9 mouse cellular contexts compared by ENCODE assay signal in the genomic region with DNA sequence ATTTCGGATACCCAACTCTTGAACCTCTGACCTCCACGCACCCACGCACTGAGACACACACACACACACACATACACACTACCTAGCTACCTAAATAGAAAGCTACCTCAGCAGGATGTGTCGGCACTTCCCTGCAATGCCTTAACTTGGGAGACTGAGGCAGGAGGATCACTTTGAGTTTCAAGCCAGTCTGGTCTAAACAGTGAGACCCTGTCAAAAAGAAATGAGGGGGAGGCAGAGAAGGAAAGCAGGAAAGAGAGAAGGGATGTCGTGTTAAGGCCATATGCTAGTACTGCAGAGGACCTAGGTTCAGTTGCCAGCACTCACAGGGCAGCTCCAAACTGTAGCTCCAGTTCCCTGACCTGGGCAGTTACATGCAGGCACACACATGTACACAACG. TPM values are rescaled to one million over a fixed set of nuclear protein-coding genes. Genes with fewer than 3 reads are reported as not detected.
DNase-seq lines count a peak whose midpoint lies in the region; ATAC-seq and TF ChIP-seq lines count a peak whose summit lies in the region.
"Had no signal": no experiment of that assay in that cellular context is flagged by ENCODE, and none has a peak within 500 bp of the region (broad histone marks: within the 10 kb centered on the region; RNA-seq: fewer than 3 reads in every experiment).

No protein-coding gene starts in this region.

- H3K4me3 ChIP-seq in heart, embryonic 16.5 days (ENCODE audit: low read length), result no peak overlapping the region
- H3K4me3 ChIP-seq in heart, adult 2 months, result no peak overlapping the region
- H3K4me3 ChIP-seq in stomach, embryonic 14.5 days (ENCODE audit: low read depth, low read length), result no peak overlapping the region
- no peak overlapping the region for H3K4me3 ChIP-seq in stomach, postnatal 0 days (ENCODE audit: low read depth, low read length)
- H3K4me3 ChIP-seq in embryonic facial prominence, embryonic 14.5 days (ENCODE audit: low read depth, low read length), result no peak overlapping the region

- no peaks in the 10 kb centered on the region for H3K27me3 ChIP-seq in heart, embryonic 16.5 days (ENCODE audit: control insufficient read depth, insufficient read depth, low read length)
- H3K27me3 ChIP-seq in heart, adult 2 months (ENCODE audit: control insufficient read depth, insufficient read depth, low read length), result no peaks in the 10 kb centered on the region
- no peaks in the 10 kb centered on the region for H3K27me3 ChIP-seq in stomach, embryonic 14.5 days (ENCODE audit: control insufficient read depth, insufficient read depth, low read length)
- H3K27me3 ChIP-seq in stomach, postnatal 0 days (ENCODE audit: control insufficient read depth, insufficient read depth, low read length), result no peaks in the 10 kb centered on the region
- no peaks in the 10 kb centered on the region for H3K27me3 ChIP-seq in embryonic facial prominence, embryonic 14.5 days (replicated peaks; ENCODE audit: control insufficient read depth, insufficient read depth, low read length)
- H3K27me3 ChIP-seq: limb, embryonic 15.5 days had no signal

- no peak overlapping the region for H3K9ac ChIP-seq in heart, embryonic 16.5 days (ENCODE audit: low read length)
- H3K9ac ChIP-seq in heart, adult 2 months (ENCODE audit: low read depth, low read length), result no peak overlapping the region
- no peak overlapping the region for H3K9ac ChIP-seq in stomach, embryonic 14.5 days (replicated peaks; ENCODE audit: low read depth, low read length)
- H3K9ac ChIP-seq in stomach, postnatal 0 days (ENCODE audit: low read length), result no peak overlapping the region
- no peak overlapping the region for H3K9ac ChIP-seq in embryonic facial prominence, embryonic 14.5 days (ENCODE audit: low read depth, low read length)
- H3K9ac ChIP-seq: limb, embryonic 15.5 days had no signal

- no peak for ATAC-seq in heart, embryonic 16.5 days (replicated peaks; ENCODE audit: extremely low read depth, insufficient read depth, low FRiP score)
- ATAC-seq in stomach, embryonic 14.5 days (ENCODE audit: insufficient number of reproducible peaks, insufficient read depth, low FRiP score, low read depth), result no peak
- ATAC-seq in stomach, postnatal 0 days (ENCODE audit: low FRiP score, low TSS enrichment), result no peak
- ATAC-seq in embryonic facial prominence, embryonic 14.5 days (ENCODE audit: low read depth), result no peak

- H3K79me2 ChIP-seq in heart, adult 2 months (replicated peaks; ENCODE audit: control insufficient read depth, insufficient read depth, low read length), result no peaks in the 10 kb centered on the region; the same call in 1 of the 2 replicates

- intact Hi-C loops in heart, adult 2 months (cut with DNase I), result no loop called here

- H3K4me1 ChIP-seq in heart, embryonic 16.5 days (ENCODE audit: control insufficient read depth, insufficient read depth, low read length), result peaks cover 42% of the 10 kb centered on the region
- H3K4me1 ChIP-seq in heart, adult 2 months (ENCODE audit: control insufficient read depth, insufficient read depth, low read length), result peaks cover 13% of the 10 kb centered on the region
- H3K4me1 ChIP-seq in stomach, embryonic 14.5 days (ENCODE audit: control insufficient read depth, insufficient read depth, low read length), result peaks cover 30% of the 10 kb centered on the region
- peaks cover 12% of the 10 kb centered on the region for H3K4me1 ChIP-seq in stomach, postnatal 0 days (replicated peaks; ENCODE audit: control insufficient read depth, insufficient read depth)
- H3K4me1 ChIP-seq in embryonic facial prominence, embryonic 14.5 days (ENCODE audit: control insufficient read depth, insufficient read depth, low read length), result peaks cover 26% of the 10 kb centered on the region

- no peak for TF ChIP-seq POLR2A in heart, adult 2 months (IDR thresholded peaks at IDR 0.05; ENCODE audit: insufficient read depth, low read depth, low read length)

- no peak for TF ChIP-seq EP300 in heart, adult 2 months (IDR thresholded peaks at IDR 0.05; ENCODE audit: insufficient read depth, low read depth, low read length)
- no peak for TF ChIP-seq EP300 in stomach, postnatal 0 days (optimal IDR thresholded peaks at IDR 0.05)

- H3K36me3 ChIP-seq in heart, embryonic 16.5 days (ENCODE audit: control insufficient read depth, insufficient read depth), result no peaks in the 10 kb centered on the region
- H3K36me3 ChIP-seq in heart, adult 2 months (ENCODE audit: control insufficient read depth, insufficient read depth, low read length), result no peaks in the 10 kb centered on the region
- H3K36me3 ChIP-seq in stomach, embryonic 14.5 days (ENCODE audit: control insufficient read depth, insufficient read depth, low read length), result no peaks in the 10 kb centered on the region
- no peaks in the 10 kb centered on the region for H3K36me3 ChIP-seq in stomach, postnatal 0 days (ENCODE audit: control insufficient read depth, insufficient read depth, low read length)
- no peaks in the 10 kb centered on the region for H3K36me3 ChIP-seq in embryonic facial prominence, embryonic 14.5 days (ENCODE audit: control insufficient read depth, insufficient read depth, low read length)
- H3K36me3 ChIP-seq: limb, embryonic 15.5 days had no signal

- H3K4me2 ChIP-seq in heart, embryonic 16.5 days (ENCODE audit: low read depth, low read length), result no peak overlapping the region
- 0 out of 2 replicates have a peak overlapping the region, but pooled peaks have one; percentile 58 for H3K4me2 ChIP-seq in stomach, embryonic 14.5 days (replicated peaks; ENCODE audit: low read depth, low read length)
- no peak overlapping the region for H3K4me2 ChIP-seq in stomach, postnatal 0 days (replicated peaks; ENCODE audit: low read depth)
- 0 out of 2 replicates have a peak overlapping the region, but pooled peaks have one; percentile 54 for H3K4me2 ChIP-seq in embryonic facial prominence, embryonic 14.5 days (ENCODE audit: low read depth, low read length)

- 0 out of 2 replicates have a peak overlapping the region, but pooled peaks have one; percentile 14 for H3K27ac ChIP-seq in heart, embryonic 16.5 days (ENCODE audit: low read length)
- H3K27ac ChIP-seq in heart, adult 2 months, result no peak overlapping the region
- no peak overlapping the region for H3K27ac ChIP-seq in stomach, embryonic 14.5 days (ENCODE audit: low read length)
- no peak overlapping the region for H3K27ac ChIP-seq in stomach, postnatal 0 days (replicated peaks)
- H3K27ac ChIP-seq in embryonic facial prominence, embryonic 14.5 days (replicated peaks; ENCODE audit: low read depth, low read length), result no peak overlapping the region
- H3K27ac ChIP-seq: hindbrain, postnatal 0 days; limb, embryonic 15.5 days had no signal

- no peaks in the 10 kb centered on the region for H3K9me3 ChIP-seq in heart, embryonic 16.5 days (replicated peaks; ENCODE audit: control insufficient read depth, low read length)
- H3K9me3 ChIP-seq in stomach, embryonic 14.5 days (ENCODE audit: control insufficient read depth, low read depth, low read length), result no peaks in the 10 kb centered on the region
- no peaks in the 10 kb centered on the region for H3K9me3 ChIP-seq in stomach, postnatal 0 days (ENCODE audit: control insufficient read depth, low read length)
- no peaks in the 10 kb centered on the region for H3K9me3 ChIP-seq in embryonic facial prominence, embryonic 14.5 days (ENCODE audit: control insufficient read depth, low read length)
- H3K9me3 ChIP-seq: limb, embryonic 15.5 days had no signal

- DNase-seq in heart, adult 2 months, result no peak
- no peak for DNase-seq in stomach, postnatal 0 days (ENCODE audit: low spot score)
- no peak for DNase-seq in embryonic facial prominence, embryonic 14.5 days (ENCODE audit: low spot score)
- peak; percentile 49 for DNase-seq in naive thymus-derived CD4-positive, alpha-beta T cell, adult 2 months (ENCODE audit: low read depth)
- DNase-seq in spleen, postnatal 36 days (ENCODE audit: low spot score in 2 of 2), result no peak

- 66% methylated on average over 6 of the region's 6 CpGs for WGBS in heart, embryonic 16.5 days
- 63% methylated on average over 6 of the region's 6 CpGs for WGBS in heart, adult 2 months
- WGBS in stomach, embryonic 14.5 days, result 66% methylated on average over 6 of the region's 6 CpGs
- whole genome bisulfite sequencing in stomach, postnatal 0 days, result 64% methylated on average over 6 of the region's 6 CpGs
- 64% methylated on average over 6 of the region's 6 CpGs for WGBS in embryonic facial prominence, embryonic 14.5 days

- TF ChIP-seq CTCF in heart, adult 2 months (IDR thresholded peaks at IDR 0.05), result no peak
- no peak for TF ChIP-seq CTCF in stomach, postnatal 0 days (IDR thresholded peaks at IDR 0.05; ENCODE audit: low read depth)

RNA-seq across cellular contexts. Expression of a gene that starts 0.8 kb away (rescaled TPM):
- polyA plus RNA-seq in heart, embryonic 16.5 days (2015; fragmentation: Nextera tagmentation; extraction: Ambion mirVana), result 523 and 525 TPM in 2 replicates
- total RNA-seq in heart, adult 2 months (2021), result 100 to 1,000 TPM; 110 TPM
- 116 and 124 TPM in 2 replicates for polyA plus RNA-seq in heart, adult 2 months (2012; rRNA removed)
- polyA plus RNA-seq in stomach, embryonic 14.5 days (2014; fragmentation: Nextera tagmentation; extraction: Ambion mirVana), result 529 and 563 TPM in 2 replicates
- 356 and 371 TPM in 2 replicates for polyA plus RNA-seq in stomach, postnatal 0 days (2015; fragmentation: Nextera tagmentation; extraction: Ambion mirVana)
- polyA plus RNA-seq in embryonic facial prominence, embryonic 14.5 days (2014; fragmentation: Nextera tagmentation; extraction: Ambion mirVana), result 576 and 619 TPM in 2 replicates

RNA-seq across cellular contexts. Expression of a gene that starts 21.1 kb away (rescaled TPM):
- 556 and 599 TPM in 2 replicates for polyA plus RNA-seq in heart, embryonic 16.5 days (2015; fragmentation: Nextera tagmentation; extraction: Ambion mirVana)
- 100 to 1,000 TPM; 168 to 177 TPM for total RNA-seq in heart, adult 2 months (2021)
- 64.7 and 126 TPM in 2 replicates for polyA plus RNA-seq in heart, adult 2 months (2012; rRNA removed)
- 984 and 994 TPM in 2 replicates for polyA plus RNA-seq in stomach, embryonic 14.5 days (2014; fragmentation: Nextera tagmentation; extraction: Ambion mirVana)
- polyA plus RNA-seq in stomach, postnatal 0 days (2015; fragmentation: Nextera tagmentation; extraction: Ambion mirVana), result 533 and 539 TPM in 2 replicates
- polyA plus RNA-seq in embryonic facial prominence, embryonic 14.5 days (2014; fragmentation: Nextera tagmentation; extraction: Ambion mirVana), result 838 and 864 TPM in 2 replicates

RNA-seq across cellular contexts. Expression of a gene that starts 23.4 kb away (rescaled TPM):
- 60.1 and 64.9 TPM in 2 replicates for polyA plus RNA-seq in heart, embryonic 16.5 days (2015; fragmentation: Nextera tagmentation; extraction: Ambion mirVana)
- 10 to 100 TPM; 10.9 to 12.9 TPM for total RNA-seq in heart, adult 2 months (2021)
- polyA plus RNA-seq in heart, adult 2 months (2012; rRNA removed), result 11.7 and 12.4 TPM in 2 replicates
- polyA plus RNA-seq in stomach, embryonic 14.5 days (2014; fragmentation: Nextera tagmentation; extraction: Ambion mirVana), result 111 and 121 TPM in 2 replicates
- 145 and 152 TPM in 2 replicates for polyA plus RNA-seq in stomach, postnatal 0 days (2015; fragmentation: Nextera tagmentation; extraction: Ambion mirVana)
- polyA plus RNA-seq in embryonic facial prominence, embryonic 14.5 days (2014; fragmentation: Nextera tagmentation; extraction: Ambion mirVana), result 70.9 and 74.8 TPM in 2 replicates

RNA-seq across cellular contexts. Expression of a gene that starts 39.6 kb away (rescaled TPM):
- 5.4 and 6.2 TPM in 2 replicates for polyA plus RNA-seq in heart, embryonic 16.5 days (2015; fragmentation: Nextera tagmentation; extraction: Ambion mirVana)
- 1 to 10 TPM; 1.9 to 2.7 TPM for total RNA-seq in heart, adult 2 months (2021)
- polyA plus RNA-seq in heart, adult 2 months (2012; rRNA removed), result 2.3 and 3.3 TPM in 2 replicates
- polyA plus RNA-seq in stomach, embryonic 14.5 days (2014; fragmentation: Nextera tagmentation; extraction: Ambion mirVana), result 5.7 and 8.0 TPM in 2 replicates
- polyA plus RNA-seq in stomach, postnatal 0 days (2015; fragmentation: Nextera tagmentation; extraction: Ambion mirVana), result 6.3 and 6.5 TPM in 2 replicates
- 7.6 TPM in 2 replicates for polyA plus RNA-seq in embryonic facial prominence, embryonic 14.5 days (2014; fragmentation: Nextera tagmentation; extraction: Ambion mirVana)

RNA-seq across cellular contexts. Expression of a gene that starts 49.2 kb away (rescaled TPM):
- polyA plus RNA-seq in heart, embryonic 16.5 days (2015; fragmentation: Nextera tagmentation; extraction: Ambion mirVana), result 107 and 117 TPM in 2 replicates
- total RNA-seq in heart, adult 2 months (2021), result 10 to 100 TPM; 19.8 to 20.2 TPM
- 28.0 and 44.1 TPM in 2 replicates for polyA plus RNA-seq in heart, adult 2 months (2012; rRNA removed)
- 162 and 164 TPM in 2 replicates for polyA plus RNA-seq in stomach, embryonic 14.5 days (2014; fragmentation: Nextera tagmentation; extraction: Ambion mirVana)
- 44.6 and 47.2 TPM in 2 replicates for polyA plus RNA-seq in stomach, postnatal 0 days (2015; fragmentation: Nextera tagmentation; extraction: Ambion mirVana)
- 128 and 143 TPM in 2 replicates for polyA plus RNA-seq in embryonic facial prominence, embryonic 14.5 days (2014; fragmentation: Nextera tagmentation; extraction: Ambion mirVana)

Comparison
In these comparisons a context has a peak if more than half of its experiments do, and no peak if none do; other contexts are left out.
1. H3K4me2 ChIP-seq: peak in stomach, embryonic 14.5 days (single experiment) and embryonic facial prominence, embryonic 14.5 days (single experiment); none in heart, embryonic 16.5 days (single experiment) and stomach, postnatal 0 days (single experiment).